Mouse (Mus musculus) neural tube, embryonic 11.5 days (tissue): ENCODE results near the gene Speer4b. TPM values are rescaled to one million over a fixed set of nuclear protein-coding genes. Genes with fewer than 3 reads are reported as not detected.
A peak's percentile ranks its signal among the peaks of the same experiment; 100 is the strongest.
"Not testable (repeated sequence)": the region's sequence is repeated elsewhere in the genome, so short reads cannot be mapped to it uniquely, and the experiment has no call there.

ENCODE experiments used
- ATAC-seq: fragments of 200-750 bp; cut with Nextera tagmentation; 2 replicates; pipeline ENCODE4 v1.8.0; 2017; ENCODE audit warnings: moderate number of reproducible peaks, mild to moderate bottlenecking, moderate TSS enrichment, moderate library complexity; ENCODE audit not compliant: insufficient read depth, low FRiP score, low TSS enrichment
- DNase-seq: peaks from one replicate; pipeline ENCODE4 v3.0.0-alpha.2; 2015; ENCODE audit warnings: low spot score
- H3K27ac ChIP-seq: fragments of 300-500 bp; sonication (generic); 2 replicates; pipeline ENCODE4 v1.5.1; 2014; ENCODE audit warnings: low read depth, mild to moderate bottlenecking, low read length
- H3K27me3 ChIP-seq: fragments of 300-500 bp; sonication (generic); 2 replicates; pipeline ENCODE4 v1.6.1; 2014; ENCODE audit warnings: mild to moderate bottlenecking, low read length, mixed read lengths; ENCODE audit not compliant: control insufficient read depth, insufficient read depth
- H3K36me3 ChIP-seq: fragments of 300-500 bp; sonication (generic); 2 replicates; pipeline ENCODE4 v1.6.1; 2014; ENCODE audit warnings: mild to moderate bottlenecking, low read length, moderate library complexity, mixed read lengths; ENCODE audit not compliant: control insufficient read depth, insufficient read depth
- H3K4me1 ChIP-seq: fragments of 300-500 bp; sonication (generic); 2 replicates; pipeline ENCODE4 v1.6.1; 2014; ENCODE audit warnings: low read length, mixed read lengths; ENCODE audit not compliant: control insufficient read depth, insufficient read depth
- H3K4me2 ChIP-seq: fragments of 300-500 bp; sonication (generic); 2 replicates; pipeline ENCODE4 v1.6.1; 2014; ENCODE audit warnings: low read depth, mild to moderate bottlenecking, moderate library complexity
- H3K4me3 ChIP-seq: fragments of 300-500 bp; sonication (generic); 2 replicates; pipeline ENCODE4 v1.5.1; 2014; ENCODE audit warnings: low read depth, low read length
- H3K9ac ChIP-seq: fragments of 300-500 bp; sonication (generic); 2 replicates; pipeline ENCODE4 v1.6.1; 2014; ENCODE audit warnings: mild to moderate bottlenecking, low read length
- H3K9me3 ChIP-seq: fragments of 300-500 bp; sonication (generic); 2 replicates; pipeline ENCODE4 v1.6.1; 2016; ENCODE audit warnings: low read length; ENCODE audit not compliant: control insufficient read depth
- WGBS: fragments of 180-500 bp; shearing (Covaris S2); extraction: QIAGEN DNeasy Blood & Tissue Kit; methylation state at CpG from one replicate; pipeline ENCODE4 v1.1.7; 2014; 5-methylcytosine and 5-hydroxymethylcytosine counted together
- polyA plus RNA-seq: library from polyadenylated mRNA; unstranded; fragments of >200 nt; fragmentation: Nextera tagmentation; extraction: Ambion mirVana; gene quantifications from 2 replicates; pipeline ENCODE4 v1.2.1, GENCODE M21; 2014

Speer4b gene
- not detected in 2 replicates for polyA plus RNA-seq

DNA sequence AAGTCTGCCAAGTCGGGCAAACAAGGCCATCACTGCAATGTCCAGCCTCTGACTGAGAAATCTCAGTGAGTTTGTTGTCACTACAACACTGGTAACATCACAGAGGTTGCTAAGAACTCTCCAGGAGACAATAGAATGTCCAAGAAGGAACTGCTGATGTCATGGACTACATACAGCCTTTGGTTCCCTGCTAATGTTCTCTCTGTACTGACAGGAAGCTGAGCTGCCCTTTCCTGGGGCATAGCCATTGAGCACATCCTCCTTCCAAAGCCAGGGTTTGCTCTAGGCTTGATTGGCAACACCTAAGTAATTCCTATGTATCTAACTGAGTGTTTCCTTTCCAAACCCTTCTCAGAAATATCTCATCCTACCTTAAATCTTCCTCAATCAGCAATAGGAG is at the start of gene Speer4b:
Gene Speer4b (minus strand): TSS at position 101 of the 400 bp plus-strand sequence.
- DNase-seq, H3K36me3 ChIP-seq, ATAC-seq, H3K9me3 ChIP-seq, H3K4me2 ChIP-seq, H3K9ac ChIP-seq, H3K27me3 ChIP-seq, H3K27ac ChIP-seq, H3K4me3 ChIP-seq, H3K4me1 ChIP-seq: not testable (repeated sequence)
- WGBS, result 71% methylated on average over 1 of the region's 1 CpGs

DNA sequence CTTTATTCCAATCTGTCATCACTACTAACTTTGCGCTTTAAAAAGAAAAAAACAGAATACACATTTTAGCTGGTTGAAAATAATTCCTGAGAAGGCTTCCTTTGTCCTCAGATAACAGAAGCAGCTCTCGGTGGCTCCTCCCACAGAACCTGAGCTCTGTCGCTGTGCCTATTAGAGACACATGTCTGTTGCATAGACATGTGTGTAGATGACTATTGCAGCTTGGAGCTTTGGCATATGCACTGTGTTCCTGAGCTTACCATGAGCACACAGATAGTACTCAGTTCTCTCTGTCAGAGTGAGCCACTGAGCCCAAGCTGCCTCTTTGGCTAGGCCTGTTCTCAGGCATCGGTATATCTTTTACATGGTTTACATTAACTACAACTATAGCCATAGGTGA is 48.1 kb upstream of the Speer4b start:
- H3K9me3 ChIP-seq, result no peaks in the 10 kb centered on the region
- 89% methylated on average over 4 of the region's 4 CpGs for WGBS
- H3K9ac ChIP-seq, result no peak overlapping the region
- no peaks in the 10 kb centered on the region for H3K36me3 ChIP-seq
- ATAC-seq, result no peak
- no peak overlapping the region for H3K4me2 ChIP-seq
- no peaks in the 10 kb centered on the region for H3K4me1 ChIP-seq
- H3K4me3 ChIP-seq, result no peak overlapping the region
- no peaks in the 10 kb centered on the region for H3K27me3 ChIP-seq
- no peak overlapping the region for H3K27ac ChIP-seq
- DNase-seq, result no peak

DNA sequence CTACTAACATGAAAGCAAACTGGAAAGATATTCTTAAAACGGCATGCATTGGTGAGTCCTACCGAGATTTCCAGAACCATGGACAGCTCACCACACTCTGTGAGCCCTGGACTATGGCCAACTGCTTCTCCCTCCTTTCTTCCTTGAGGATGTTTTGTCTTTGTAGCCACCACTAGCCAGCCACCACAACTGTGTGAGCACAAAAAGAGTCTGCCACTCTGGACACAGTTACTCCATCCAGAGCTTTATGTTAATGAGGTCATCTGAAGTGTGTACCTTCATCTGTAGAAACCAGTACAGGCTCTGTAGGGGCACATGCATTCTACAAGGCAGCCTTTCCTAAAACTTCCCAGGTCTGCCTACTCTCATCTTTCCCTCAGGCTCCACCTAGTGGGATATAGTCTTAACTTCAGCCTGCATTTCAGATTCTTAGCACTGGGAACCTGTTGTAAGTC is 43.6 kb upstream of the Speer4b start:
- no peaks in the 10 kb centered on the region for H3K36me3 ChIP-seq
- ATAC-seq, result no peak
- H3K27me3 ChIP-seq, result no peaks in the 10 kb centered on the region
- no peaks in the 10 kb centered on the region for H3K4me1 ChIP-seq
- H3K4me3 ChIP-seq, result no peak overlapping the region
- no peaks in the 10 kb centered on the region for H3K9me3 ChIP-seq
- H3K4me2 ChIP-seq, result no peak overlapping the region
- 24% methylated on average over 2 of the region's 2 CpGs for WGBS
- DNase-seq, result peak; percentile 49
- H3K27ac ChIP-seq, result no peak overlapping the region
- no peak overlapping the region for H3K9ac ChIP-seq

DNA sequence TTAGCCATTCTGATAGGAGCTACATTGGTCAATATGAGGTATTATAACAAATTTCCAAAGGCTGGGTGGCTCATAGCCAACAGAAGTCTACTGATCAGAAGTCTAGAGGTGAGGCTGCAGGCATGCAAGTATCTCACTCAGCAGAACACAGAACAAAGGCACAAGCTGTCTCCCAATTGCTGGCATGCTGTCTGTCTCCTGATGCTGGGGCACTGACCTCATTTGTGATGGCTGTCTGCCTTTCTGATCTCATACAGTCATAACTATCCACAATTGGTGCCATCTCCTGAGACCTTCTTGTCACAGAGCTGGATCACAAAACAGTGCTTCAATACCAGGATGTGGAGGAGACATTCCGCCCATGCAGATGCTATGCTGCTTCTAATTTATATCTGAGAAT is 25.7 kb upstream of the Speer4b start:
- H3K9ac ChIP-seq, result no peak overlapping the region
- ATAC-seq, result no peak

DNA sequence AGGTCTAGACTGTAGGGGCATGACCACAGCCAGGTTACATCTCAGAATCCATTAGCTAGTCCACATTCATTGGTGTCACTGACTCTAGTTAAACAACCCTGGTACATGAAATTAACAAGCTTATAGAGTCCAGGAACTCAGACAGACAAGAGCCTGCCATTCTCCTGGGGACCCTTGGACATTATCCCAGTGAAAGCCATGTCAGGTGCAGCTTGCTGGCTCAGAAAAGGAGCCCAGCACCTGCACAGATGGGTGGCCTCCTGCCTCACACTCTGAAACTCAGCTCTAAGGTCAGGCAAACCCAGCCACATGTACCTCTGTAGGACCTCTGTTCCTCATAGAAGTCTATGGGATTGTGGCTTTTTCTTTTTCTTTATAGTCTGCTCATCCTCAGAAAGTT is 17.5 kb upstream of the Speer4b start:
- no peak for DNase-seq

More for the DNA sequence above, 25.7 kb upstream of the Speer4b start:
- Histone ChIP-seq H3K4me1 (no peaks in the 10 kb centered on the region), H3K4me2 (no peak overlapping the region), H3K9me3 (no peaks in the 10 kb centered on the region), H3K4me3 (no peak overlapping the region), H3K36me3 (no peaks in the 10 kb centered on the region), H3K27me3 (no peaks in the 10 kb centered on the region), H3K27ac (no peak overlapping the region)
- 86% methylated on average over 1 of the region's 1 CpGs for WGBS
- DNase-seq, result no peak

GRCm38 (mm10) chr5:27490942-27491341 is 10.3 kb downstream of the Speer4b start:
- no peaks in the 10 kb centered on the region for H3K36me3 ChIP-seq
- H3K9me3 ChIP-seq, result no peaks in the 10 kb centered on the region
- 83% methylated on average over 4 of the region's 4 CpGs for WGBS
- no peak overlapping the region for H3K4me2 ChIP-seq
- no peak overlapping the region for H3K4me3 ChIP-seq
- no peaks in the 10 kb centered on the region for H3K27me3 ChIP-seq
- DNase-seq (no peak), ATAC-seq (no peak)
- no peaks in the 10 kb centered on the region for H3K4me1 ChIP-seq
- no peak overlapping the region for H3K27ac ChIP-seq
- H3K9ac ChIP-seq, result no peak overlapping the region

More for the DNA sequence above, 17.5 kb upstream of the Speer4b start:
- Histone ChIP-seq H3K9ac (no peak overlapping the region), H3K27me3 (no peaks in the 10 kb centered on the region), H3K4me2 (no peak overlapping the region), H3K4me3 (no peak overlapping the region), H3K27ac (no peak overlapping the region), H3K9me3 (no peaks in the 10 kb centered on the region), H3K4me1 (no peaks in the 10 kb centered on the region), H3K36me3 (no peaks in the 10 kb centered on the region)
- no peak for ATAC-seq

GRCm38 (mm10) chr5:27486138-27486537 is 15.1 kb downstream of the Speer4b start:
- DNase-seq, result no peak
- Histone ChIP-seq H3K4me3 (no peak overlapping the region), H3K4me2 (no peak overlapping the region), H3K36me3 (no peaks in the 10 kb centered on the region), H3K9ac (no peak overlapping the region), H3K27ac (no peak overlapping the region), H3K27me3 (no peaks in the 10 kb centered on the region), H3K4me1 (no peaks in the 10 kb centered on the region), H3K9me3 (no peaks in the 10 kb centered on the region)
- 48% methylated on average over 1 of the region's 1 CpGs for WGBS
- ATAC-seq, result no peak

DNA sequence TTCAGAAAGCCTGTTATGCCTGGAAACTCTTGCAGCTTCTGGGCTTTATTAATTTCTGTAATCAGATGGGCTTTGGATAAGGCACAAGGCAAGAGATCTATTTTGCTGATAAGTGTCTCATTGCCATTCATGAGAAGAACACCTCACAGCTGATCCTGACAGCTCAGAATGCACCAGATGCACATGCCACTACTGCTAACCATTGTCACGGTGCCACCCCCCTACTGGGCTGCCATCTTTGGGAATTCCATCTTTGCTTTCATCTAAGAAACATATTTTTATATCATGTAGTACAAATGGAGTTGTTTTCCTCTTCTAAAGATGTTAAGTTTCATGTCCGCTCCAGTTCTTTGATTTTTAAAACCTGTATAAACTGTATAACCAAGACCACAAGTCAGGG is 19.5 kb downstream of the Speer4b start:
- Histone ChIP-seq H3K36me3 (no peaks in the 10 kb centered on the region), H3K9me3 (no peaks in the 10 kb centered on the region), H3K27ac (no peak overlapping the region), H3K27me3 (no peaks in the 10 kb centered on the region), H3K4me1 (no peaks in the 10 kb centered on the region), H3K4me3 (no peak overlapping the region), H3K4me2 (no peak overlapping the region), H3K9ac (no peak overlapping the region)
- WGBS, result 82% methylated on average over 2 of the region's 2 CpGs
- no peak for ATAC-seq
- no peak for DNase-seq

DNA sequence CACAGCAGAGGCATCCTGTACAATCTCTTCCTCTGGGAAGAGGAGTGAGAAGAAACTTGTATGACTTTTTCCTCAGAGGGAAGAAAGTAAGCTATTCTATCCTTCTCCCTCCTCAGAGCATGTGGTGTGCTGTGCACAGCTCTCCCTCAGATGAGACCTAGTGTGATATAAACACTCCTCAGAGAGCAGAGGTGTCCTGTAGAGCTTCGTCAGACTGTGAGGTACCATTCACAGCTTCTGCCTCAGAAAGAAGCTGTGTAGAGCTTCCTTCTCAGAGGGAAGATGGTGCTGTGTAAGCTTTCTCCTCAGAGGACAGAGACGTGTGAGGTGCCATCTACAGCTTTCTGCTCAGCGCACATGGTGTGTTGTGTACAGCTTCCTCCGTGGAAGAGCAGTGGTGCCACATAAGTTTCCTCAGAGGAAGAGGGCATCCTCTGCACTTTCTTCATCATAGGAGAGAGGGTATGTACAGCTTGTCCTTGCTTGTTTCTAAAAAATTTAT is 26.2 kb downstream of the Speer4b start:
- Histone ChIP-seq H3K4me2 (no peak overlapping the region), H3K4me3 (no peak overlapping the region), H3K27ac (no peak overlapping the region), H3K9me3 (no peaks in the 10 kb centered on the region), H3K36me3 (no peaks in the 10 kb centered on the region), H3K9ac (no peak overlapping the region), H3K27me3 (no peaks in the 10 kb centered on the region), H3K4me1 (no peaks in the 10 kb centered on the region)
- no peak for DNase-seq
- WGBS, result 82% methylated on average over 4 of the region's 4 CpGs
- no peak for ATAC-seq
